Mouse (Mus musculus) right cerebral cortex, postnatal 36 days (tissue): ENCODE results near the gene Scnn1g.

ENCODE experiments used
- DNase-seq, 2 experiments: peaks; one replicate each; pipeline ENCODE4 v3.0.0; 2022; ENCODE audit warnings: low spot score in 2 of 2, mixed read lengths in 1 of 2

Scnn1g gene

GRCm38 (mm10) chr7:121778553-121778952, 44.3 kb downstream of the Scnn1g start:
- DNase-seq: no peak

- DNase-seq: no peak
Measured at GRCm38 (mm10) chr7:121778980-121779379, 44.7 kb downstream of the Scnn1g start.

- no peak for DNase-seq
Measured at GRCm38 (mm10) chr7:121779409-121779808, 45.1 kb downstream of the Scnn1g start.

- no peak for DNase-seq
Measured at GRCm38 (mm10) chr7:121782188-121782909, 48.1 kb downstream of the Scnn1g start.

GRCm38 (mm10) chr7:121785651-121786228, 51.5 kb downstream of the Scnn1g start:
- no peak for DNase-seq

- no peak for DNase-seq
Measured at GRCm38 (mm10) chr7:121797781-121798180, 63.5 kb downstream of the Scnn1g start.

- DNase-seq: no peak
Measured at GRCm38 (mm10) chr7:121802471-121802870, 68.2 kb downstream of the Scnn1g start.

GRCm38 (mm10) chr7:121803011-121803410, 68.7 kb downstream of the Scnn1g start:
- DNase-seq: no peak

- DNase-seq: peak; percentile 48 to 50
Measured at GRCm38 (mm10) chr7:121805811-121806496, 71.7 kb downstream of the Scnn1g start.

- DNase-seq: no peak
Measured at GRCm38 (mm10) chr7:121807726-121808580, 73.7 kb downstream of the Scnn1g start.
